Mouse (Mus musculus): ENCODE data around the gene Gm21738. TPM values are rescaled to one million over a fixed set of nuclear protein-coding genes. Genes with fewer than 3 reads are reported as not detected.
"Not testable (repeated sequence)": the region's sequence is repeated elsewhere in the genome, so short reads cannot be mapped to it uniquely, and the experiment has no call there.

The Gm21738 gene
- not detected in 2 replicates for polyA plus RNA-seq (2016; fragmentation: Nextera tagmentation; extraction: Ambion mirVana)

- ATAC-seq: not testable (repeated sequence)
Measured at GRCm38 (mm10) chr14:19418830-19419229, at the start of gene Gm21738. Gene Gm21738 (minus strand): TSS chr14:19418930.

GRCm38 (mm10) chr14:19383741-19384140, 35.0 kb downstream of the Gm21738 start:
- H3K4me2 ChIP-seq; H3K36me3 ChIP-seq; H3K4me1 ChIP-seq; H3K9ac ChIP-seq; H3K4me3 ChIP-seq; ATAC-seq; H3K27ac ChIP-seq; H3K27me3 ChIP-seq (replicated peaks); H3K9me3 ChIP-seq (replicated peaks): not testable (repeated sequence)
- WGBS (ENCODE audit: insufficient replicate concordance): 70% methylated on average over 7 of the region's 7 CpGs

More at GRCm38 (mm10) chr14:19418830-19419229, at the start of gene Gm21738:
- not testable (repeated sequence) for H3K36me3 ChIP-seq; H3K9ac ChIP-seq; H3K4me2 ChIP-seq; H3K27me3 ChIP-seq (replicated peaks); H3K4me3 ChIP-seq; H3K27ac ChIP-seq; H3K9me3 ChIP-seq (replicated peaks); H3K4me1 ChIP-seq
- whole genome bisulfite sequencing (ENCODE audit: insufficient replicate concordance): 67% methylated on average over 7 of the region's 7 CpGs

Other genes with a start within 250 kb of the Gm21738 start
- not detected in 2 replicates for gene Gm2244, start 131.0 kb upstream of the Gm21738 start, polyA plus RNA-seq (2016; fragmentation: Nextera tagmentation; extraction: Ambion mirVana)
- 0.23 and 0.31 TPM in 2 replicates for gene Gm2237, start 166.2 kb upstream of the Gm21738 start, polyA plus RNA-seq (2016; fragmentation: Nextera tagmentation; extraction: Ambion mirVana)
- gene Gm5458, start 183.7 kb upstream of the Gm21738 start, polyA plus RNA-seq (2016; fragmentation: Nextera tagmentation; extraction: Ambion mirVana): not detected in 2 replicates